Mouse (Mus musculus): ENCODE results near the gene Ttll11.
A peak's percentile ranks its signal among the peaks of the same experiment; 100 is the strongest.

Gene Ttll11

DNA sequence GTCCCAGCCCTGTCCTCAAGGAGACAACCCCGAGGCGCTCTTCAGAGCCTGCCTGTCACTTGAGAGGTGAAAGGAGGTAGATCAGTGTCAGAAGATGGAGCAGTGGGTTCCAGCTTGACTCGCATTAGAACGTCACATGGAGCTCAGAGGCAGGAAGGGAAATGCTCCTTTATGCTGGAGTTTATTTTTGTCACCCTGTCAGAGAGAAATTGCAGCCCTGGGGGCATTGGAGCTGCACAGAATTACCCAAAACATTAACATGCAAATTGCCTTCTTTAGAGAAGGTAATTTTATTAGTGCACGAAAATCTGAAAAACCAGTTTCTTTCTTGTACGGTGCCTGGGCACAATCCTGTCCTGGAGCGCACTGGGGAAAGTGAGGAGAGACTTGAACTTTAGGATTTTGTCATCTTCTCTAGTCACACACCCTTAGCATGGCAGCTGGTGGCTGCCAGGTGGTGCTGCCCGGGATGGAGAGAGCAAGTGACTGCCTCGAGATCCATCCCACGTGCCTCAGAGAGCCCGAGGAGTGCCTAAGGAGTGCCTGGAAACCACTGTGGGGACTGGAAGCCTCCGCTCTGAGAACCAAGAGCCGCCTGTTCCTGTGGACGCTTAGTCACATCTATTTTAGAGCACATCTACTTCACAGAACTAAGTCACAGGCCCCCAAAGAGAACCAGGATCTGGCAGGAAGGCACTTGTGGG is 211.7 kb downstream of the Ttll11 start:
- no peak for DNase-seq (ENCODE audit: low spot score)

DNA sequence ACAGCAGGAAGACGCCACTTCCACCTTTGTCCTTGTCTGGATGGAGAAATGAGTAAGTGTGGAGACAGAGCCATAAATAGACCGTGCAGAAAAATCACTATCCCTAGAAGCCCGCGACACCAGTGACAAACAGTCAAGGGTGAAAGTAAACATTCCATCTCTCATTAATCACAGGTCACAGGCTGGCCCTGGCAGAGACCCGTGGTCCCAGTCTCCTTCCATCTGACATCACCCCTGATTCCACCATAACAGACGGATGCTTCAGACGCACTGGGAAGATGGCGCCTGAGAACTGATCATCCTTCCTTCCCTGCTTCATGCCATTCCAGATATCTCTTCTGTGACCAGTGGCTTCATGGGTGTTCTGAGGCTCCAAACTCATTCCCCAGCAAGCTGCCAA is 215.4 kb downstream of the Ttll11 start:
- DNase-seq (ENCODE audit: low spot score) = no peak

DNA sequence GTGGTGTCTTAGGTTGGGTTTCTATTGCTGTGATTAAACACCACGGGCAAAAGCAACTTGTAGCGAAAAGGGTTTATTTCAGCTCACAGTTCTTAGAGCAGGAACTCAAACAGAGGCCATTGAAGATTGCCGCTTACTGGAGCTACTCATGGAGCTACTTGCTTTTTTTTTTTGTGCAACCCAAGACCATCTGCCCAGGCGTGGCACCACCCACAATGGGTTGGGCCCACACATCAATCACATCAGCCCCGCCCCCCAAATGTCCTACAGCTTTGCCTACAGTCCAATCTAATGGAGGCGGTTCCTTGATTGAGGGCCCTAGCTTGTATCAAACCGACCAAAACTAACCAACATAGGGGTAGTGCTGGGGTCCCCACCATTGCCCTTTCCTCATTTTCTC is 215.9 kb downstream of the Ttll11 start:
- no peak for DNase-seq (ENCODE audit: low spot score)

DNA sequence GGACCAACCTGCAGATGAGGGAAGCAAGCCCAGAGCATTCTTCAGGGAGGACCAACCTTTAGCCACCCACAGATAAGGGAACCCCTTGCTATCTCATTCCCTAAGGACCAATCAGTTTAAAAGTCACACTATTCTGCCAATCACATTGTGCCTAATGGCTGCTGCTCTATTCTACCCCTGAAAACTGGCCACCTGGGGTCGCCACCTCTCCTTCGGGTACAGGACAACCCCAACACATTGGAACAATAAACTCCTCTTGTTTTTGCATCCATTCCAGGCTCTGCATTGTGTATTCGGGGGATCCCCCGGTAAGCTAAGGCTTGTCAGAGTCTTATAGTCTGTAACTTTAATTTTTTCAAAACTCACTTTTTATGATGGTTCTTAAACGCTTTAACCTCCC is 218.3 kb downstream of the Ttll11 start:
- no peak for DNase-seq (ENCODE audit: low spot score)

DNA sequence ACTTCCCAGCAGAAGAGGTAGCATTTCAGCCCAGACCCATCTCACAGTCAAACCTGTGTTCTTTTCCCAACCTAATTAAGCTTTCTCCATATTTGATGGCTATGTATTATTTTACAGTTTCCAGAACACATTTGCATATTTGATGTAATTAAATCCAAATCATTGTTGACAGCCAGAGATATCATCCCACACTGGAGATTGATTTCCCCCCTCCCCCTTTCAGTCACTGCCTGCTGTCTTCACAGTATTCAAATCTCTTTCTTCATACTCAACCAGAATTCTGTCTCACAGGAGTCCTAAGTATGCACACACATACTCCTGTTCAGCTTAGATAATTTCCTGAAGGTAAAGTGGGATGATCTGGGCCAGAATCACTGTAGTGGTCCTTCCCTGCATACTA is 218.8 kb downstream of the Ttll11 start:
- DNase-seq (ENCODE audit: low spot score) = no peak

DNA sequence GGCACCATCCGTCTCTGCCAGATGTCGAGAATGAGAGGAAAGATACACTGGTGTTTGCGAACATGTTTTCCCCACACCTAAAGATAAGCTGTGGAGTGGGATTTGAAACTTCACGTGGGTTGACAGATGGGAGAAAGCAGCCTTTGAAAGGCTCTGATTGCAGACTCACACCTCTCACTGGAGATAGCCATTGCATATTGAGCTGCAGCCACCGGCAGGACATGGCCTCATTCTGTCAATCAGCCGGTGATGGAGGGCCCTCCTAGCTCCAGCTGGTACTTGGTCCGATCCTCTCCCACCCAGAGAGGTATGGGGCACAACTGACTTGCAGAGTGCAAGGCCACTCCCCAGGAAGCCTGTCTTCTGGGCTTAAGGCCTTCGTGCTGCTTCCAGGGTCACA is 219.4 kb downstream of the Ttll11 start:
- DNase-seq (ENCODE audit: low spot score) = no peak

DNA sequence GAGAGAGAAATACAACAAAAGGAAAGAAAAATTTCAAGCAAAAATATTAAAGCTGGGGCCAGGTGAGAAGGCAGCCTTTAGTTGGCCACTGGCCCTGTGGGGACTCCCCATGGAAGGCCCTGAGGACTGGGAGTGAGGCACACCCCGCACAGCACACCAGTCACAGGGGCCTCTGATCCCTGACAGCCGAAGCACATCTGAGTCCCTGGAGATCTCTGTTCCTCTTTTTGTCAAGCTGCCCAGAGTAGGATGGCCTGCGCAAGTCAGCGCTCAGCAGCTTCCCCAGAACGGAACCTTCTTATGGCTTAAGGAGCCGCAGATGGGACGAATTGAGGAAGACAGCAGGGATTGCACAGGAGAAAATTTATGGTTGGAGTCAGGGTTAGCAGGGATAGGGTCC is 223.2 kb downstream of the Ttll11 start:
- DNase-seq (ENCODE audit: low spot score) = no peak

DNA sequence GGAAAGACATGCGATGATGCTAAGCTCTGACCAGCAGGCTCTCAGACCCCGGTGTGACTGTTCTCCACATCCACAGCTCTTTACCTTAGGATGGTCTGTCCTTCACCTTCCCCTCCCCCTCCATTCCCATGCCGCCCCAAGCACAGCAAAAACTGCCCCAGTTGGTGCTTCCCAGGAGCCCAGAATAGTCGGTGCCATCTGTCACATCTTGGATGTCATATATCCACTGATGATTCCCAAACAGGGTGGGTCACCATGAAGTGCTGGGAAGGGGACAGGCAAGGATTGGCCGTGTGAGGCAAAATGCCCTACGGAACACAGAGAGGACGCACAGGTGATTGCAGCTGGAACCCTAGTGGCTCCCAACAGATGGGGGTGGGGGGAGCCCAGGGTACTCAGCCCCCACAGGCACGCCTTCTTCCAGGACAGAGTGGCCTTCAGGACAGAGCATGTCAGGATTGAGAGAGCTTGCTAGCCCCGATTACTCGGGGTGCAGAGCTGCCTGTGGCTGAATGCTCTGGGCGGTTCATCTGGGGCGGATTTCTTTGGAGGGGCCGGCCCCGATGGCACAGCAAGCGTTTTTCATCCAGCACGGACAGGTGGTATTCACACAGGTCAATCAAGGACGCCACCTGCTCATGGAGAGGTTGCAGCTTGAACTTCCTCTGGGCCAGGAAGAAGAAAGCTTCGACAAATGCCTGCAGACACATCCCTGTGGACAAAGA is 227.8 kb downstream of the Ttll11 start:
- DNase-seq (ENCODE audit: low spot score) = no peak

DNA sequence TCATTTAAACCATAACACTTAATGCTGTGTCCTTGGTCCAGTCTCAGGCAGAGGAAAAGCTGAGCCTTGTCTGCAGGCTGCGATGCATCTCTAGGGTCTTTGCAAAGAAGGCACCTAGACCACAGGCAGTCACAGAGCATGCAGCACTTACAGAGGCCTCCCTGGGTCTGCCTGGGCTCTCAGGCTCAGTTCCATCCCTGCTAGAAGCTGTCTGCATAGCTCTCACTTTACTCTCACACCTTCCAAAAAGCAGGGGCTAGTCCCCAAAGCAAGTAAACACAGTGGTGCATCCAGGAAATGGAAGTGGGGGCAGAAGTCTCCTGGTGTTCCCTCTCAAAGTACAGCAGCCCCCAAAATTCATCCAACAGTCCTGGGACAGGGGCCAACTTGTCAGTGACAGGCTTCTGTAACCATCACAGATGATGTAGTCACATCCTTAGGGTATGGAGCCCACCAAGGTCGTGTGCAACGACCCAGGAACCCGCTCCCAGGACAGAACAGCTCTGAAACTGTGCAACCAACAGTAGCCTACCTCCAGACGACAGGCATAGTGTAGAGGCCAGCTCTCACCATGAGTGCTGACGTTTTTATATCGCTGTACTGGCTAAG is 229.1 kb downstream of the Ttll11 start:
- DNase-seq (ENCODE audit: low spot score) = no peak

DNA sequence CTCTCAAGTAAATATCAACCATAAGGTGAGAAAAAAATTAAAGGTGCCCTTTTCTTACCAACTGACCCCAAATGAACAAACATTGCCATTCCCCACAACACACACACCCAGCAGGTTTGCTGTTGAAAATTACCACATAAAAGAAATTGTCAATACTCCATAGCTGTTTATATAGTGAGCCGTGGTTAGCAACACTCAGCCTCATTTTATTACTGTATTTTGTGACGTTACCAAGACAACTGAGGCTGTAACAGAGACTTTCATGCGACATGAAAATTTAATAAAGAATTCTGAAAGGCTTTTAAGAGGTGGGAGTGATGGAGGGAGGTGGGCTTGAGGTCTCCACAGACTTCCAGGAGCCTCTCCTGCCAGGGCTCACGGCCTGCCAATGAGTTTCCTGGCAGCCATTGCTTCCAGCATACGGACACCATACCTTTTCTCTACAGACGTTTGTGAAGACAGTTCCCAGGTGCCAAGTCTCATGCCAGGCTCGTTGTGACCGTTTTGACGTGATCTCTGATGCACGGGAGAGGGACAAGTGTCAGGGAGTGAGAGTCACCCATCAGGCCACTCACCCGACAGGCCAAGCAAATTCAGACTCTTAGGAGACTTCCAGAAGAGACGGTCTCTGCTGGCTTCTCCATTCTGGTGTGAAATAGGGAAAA is 232.2 kb downstream of the Ttll11 start:
- DNase-seq (ENCODE audit: low spot score) = no peak

DNA sequence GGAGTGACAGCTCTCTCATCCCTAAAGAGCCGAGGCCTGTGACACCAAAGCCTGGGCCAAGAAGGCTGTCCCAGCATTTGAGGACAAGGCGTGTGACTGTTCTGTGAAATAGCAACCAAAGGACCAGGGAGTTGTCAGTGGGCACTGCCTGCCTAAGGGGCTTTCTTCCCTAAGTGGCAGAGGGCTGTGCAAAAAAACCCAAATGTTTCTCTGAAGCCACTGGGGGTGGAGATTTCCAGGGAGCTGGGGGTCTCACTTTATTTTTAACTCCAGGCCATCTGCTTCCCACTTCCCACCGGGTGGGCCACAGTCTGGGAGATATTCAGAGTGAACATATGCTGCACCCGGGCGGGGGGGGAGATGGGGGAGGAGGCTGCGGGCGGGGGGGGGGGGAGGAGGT is 233.1 kb downstream of the Ttll11 start:
- no peak for DNase-seq (ENCODE audit: low spot score)

DNA sequence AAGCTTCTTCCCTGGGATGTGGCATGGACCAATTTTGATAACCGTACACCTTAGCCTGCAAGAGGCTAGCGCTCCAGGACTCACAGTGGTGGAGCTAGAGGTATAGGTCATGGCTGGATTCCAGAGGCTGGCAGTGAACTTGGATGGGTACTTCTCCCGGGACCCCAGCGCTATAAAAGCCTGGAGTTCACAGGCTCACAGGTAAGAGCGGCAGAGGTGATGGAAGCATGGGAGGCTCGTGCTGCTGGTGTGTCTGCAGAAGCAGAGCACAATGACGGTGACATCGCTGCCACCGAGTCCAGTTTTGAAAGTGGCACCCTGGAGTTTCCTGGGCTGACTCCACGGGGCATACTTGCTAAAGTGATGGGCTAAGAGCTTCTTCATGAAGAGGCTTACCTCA is 233.8 kb downstream of the Ttll11 start:
- no peak for DNase-seq (ENCODE audit: low spot score)

DNA sequence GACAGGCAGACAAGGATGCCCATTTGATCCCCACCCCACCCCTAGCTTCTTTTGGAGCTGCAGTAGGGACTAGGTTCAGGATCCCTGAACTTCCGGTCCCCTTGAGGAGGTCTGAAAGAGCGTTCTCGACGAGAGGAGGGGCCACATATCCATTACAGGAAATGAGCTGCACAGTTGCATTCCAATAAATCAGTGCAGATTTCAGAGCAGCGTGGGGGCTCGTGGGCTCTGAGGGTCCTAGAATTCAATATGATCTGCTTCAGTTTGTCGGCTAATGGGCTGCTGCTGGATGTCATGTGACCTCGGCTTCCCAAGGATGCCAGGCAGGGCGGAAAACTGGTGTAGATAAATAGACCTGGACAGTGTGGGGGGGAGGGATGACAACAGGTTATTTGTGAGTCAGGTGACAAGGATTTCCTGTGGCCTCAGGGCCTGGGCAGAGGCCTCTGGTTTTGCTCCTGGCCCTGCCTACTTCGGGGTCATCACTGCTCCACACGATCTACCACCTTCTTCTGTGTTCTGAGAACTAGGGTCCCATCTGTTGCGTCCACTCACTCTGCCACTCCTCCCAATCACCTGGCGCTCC is 240.0 kb downstream of the Ttll11 start:
- DNase-seq (ENCODE audit: low spot score) = no peak

DNA sequence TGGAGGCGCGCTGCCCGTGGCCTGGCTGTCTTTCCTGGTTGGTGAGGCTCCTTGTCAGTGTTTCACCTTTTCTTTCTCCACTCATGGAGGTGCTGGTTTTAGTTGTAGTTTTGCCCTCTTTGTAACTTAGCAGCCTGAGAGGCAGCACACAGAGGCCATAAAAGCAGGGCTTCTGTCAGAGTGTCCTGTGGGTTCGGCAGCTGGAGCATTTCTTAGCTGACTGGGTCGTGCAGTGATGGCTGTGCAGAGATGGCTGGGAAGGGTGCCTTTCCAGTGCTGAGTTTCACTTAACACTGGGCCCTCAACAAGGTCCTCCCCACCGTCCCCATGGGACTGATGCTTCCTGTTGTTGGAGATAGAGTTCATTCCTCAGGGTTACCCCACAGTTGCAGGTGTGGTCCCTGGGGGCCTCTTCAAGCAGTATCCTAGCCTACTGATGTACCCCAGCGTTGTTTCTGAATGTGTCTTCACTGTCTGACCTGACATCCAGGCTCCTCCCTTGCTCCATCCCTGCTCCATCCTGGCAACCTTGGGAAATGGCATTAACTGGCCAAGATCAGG is 242.2 kb downstream of the Ttll11 start:
- no peak for DNase-seq (ENCODE audit: low spot score)

DNA sequence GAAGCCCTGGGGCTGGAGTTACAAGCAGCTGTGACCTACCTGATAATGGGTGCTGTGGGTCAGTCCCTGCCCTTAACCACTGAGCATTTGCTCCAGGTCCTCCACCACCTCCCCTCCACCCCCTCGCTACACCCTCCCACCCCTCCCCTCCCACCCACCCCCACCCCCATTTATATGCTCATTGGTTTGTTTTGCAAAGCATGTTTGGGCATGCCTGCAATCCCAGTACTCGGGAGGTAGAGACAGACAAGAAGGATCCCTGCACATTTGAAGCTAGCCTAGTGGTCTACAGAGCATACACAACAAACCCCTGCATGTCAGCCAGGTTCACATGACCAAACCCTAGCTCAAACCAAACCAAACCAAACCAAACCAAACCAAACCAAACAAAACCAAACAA is 243.7 kb downstream of the Ttll11 start:
- no peak for DNase-seq (ENCODE audit: low spot score)

DNA sequence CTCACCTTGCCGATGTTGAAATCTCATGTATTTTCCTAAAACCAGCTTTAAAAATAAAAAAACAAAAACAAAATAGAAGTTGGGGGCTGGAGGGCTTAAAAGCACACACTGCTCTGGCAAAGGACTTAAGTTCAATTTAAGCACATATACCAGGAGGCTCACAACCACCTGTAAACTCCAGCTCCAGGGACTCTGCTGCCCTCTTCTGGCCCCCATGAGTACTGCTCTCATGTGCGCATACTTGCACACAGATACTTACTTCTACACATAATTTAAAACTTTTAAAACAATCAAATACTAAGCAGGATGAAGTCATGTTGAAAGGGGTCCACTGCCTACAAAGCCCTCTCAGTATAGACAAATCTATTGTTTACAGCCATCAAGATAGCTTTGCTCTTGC is 244.7 kb downstream of the Ttll11 start:
- peak; percentile 61 for DNase-seq (ENCODE audit: low spot score)

DNA sequence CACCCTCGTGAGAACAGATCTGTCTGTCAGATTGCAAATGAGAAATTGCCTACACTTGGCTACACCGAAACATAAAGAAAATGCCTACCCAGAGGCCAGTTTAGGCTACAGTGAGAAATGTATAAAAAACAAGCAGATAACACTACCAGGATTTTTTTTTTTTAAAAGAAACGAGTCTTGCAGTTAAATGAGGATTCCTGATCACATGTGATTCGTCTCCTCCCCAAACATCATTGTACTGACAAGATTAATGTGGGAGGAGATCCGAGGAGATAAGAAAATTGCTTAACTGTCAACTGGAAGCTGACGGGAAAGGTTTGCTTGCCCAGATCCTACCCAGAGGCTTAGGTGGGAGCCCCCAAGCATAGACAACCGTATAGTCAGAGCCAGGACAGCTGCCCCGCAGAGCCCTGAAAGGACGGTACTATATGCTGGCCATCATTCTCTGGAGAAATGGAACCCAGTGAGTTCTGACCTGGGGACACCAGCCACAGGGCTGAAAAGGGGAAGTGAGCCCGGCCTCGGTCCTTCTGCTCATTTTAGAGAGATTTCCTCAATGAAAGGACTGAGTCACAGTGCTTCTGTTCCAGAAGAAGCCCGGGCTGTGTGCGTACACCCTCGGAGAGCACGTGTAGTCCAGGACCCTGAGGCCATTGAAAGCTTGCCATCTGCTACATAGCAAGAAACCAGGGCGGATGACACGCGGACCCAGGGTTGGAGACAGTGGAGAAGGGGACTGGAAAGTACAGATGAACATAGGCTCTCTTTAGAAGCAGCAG is 247.9 kb downstream of the Ttll11 start:
- DNase-seq (ENCODE audit: low spot score) = no peak

DNA sequence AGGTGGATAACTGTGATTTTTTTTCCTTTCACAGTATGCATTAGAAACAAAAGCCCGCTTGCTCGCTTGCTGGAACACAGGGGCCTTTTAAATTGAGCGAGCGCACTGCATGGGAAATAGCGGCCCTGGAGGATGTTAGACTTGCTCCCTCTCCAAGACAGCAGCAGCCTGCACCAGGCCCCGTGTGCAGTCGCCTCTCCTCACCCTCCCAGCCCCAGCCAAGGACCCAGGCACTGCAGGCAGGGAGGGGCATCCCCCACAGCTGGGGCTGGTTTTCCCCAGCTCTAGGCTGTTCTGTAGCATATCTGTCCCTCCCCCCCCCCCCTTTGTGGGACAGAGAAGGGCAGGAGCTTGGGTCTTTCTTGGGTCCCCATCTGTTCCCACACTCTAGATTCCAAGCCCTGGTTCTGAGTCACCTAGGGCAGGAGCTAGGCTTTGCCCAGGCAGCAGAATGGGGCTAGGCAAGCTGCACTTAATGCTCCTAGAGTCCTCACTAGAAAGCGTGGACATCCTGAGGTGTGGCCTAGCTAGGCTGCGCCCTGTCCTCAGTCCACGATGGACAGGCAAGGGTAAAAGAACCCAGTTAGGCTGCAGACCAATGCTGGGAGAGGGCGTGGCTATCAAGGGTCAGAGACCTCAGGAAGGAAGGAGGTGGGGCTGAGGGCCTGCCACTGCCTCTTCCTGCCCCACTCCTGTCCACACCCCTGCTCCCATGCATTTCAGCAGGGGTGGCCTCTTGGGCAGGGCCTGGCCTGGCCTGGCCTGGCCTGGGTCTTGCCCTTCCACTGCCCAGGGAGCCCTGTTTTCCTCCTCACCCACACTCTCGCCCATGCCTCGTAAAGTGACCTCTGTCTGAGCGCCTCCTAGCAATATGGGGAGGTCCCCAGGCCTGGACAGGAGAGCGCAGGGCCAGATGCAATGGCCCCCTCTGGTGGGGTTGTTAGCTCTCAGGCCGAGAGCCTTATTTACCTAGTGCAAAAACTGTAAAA is 250.3 kb downstream of the Ttll11 start:
- DNase-seq (ENCODE audit: low spot score) = peak; percentile 64

DNA sequence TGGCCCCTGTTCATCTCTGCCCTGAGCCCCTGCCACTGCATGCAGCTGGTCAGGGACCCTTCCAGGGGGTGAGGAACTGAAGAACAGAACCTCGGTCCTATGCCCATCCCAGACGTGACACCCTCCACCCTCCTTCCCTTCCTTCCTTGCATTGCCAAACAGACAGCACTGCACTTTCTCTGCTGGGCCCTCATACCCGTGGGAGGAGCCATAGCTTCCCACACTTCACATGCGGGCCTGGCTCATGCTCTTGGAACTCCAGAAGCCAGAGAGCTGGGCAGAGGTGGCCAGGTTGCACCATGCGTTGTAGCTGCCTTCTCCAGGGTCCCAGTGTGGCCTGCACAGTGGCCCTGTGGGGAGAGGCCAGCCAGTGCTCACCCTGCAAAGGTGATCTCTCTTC is 251.1 kb downstream of the Ttll11 start:
- DNase-seq (ENCODE audit: low spot score) = no peak

DNA sequence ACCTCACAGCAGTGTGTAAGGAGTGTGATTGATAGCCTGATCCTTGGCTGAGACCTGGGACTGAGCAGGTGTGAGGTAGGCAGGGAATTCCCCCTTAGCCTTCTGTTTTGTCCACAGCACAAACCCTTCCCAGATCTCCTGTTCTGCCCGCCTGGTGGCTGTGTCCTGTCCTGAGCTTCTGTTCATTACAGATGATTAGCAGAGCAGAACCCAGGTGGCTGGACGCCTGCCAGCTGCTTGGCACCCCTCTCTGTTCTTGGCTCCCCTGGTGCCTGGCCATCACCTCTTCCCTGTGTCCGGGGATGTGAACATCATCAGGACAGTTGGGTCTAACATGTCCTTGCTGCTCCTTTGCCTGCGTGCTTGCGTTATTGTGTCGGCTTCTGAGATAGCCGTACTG is 256.0 kb downstream of the Ttll11 start:
- peak; percentile 62 for DNase-seq (ENCODE audit: low spot score)

Measured in testis, postnatal 10 days (tissue).